Mouse (Mus musculus): ENCODE results near the gene Abcb6.

The Abcb6 gene

GRCm38 (mm10) chr1:75180105-75180590 is at the start of gene Abcb6:
Gene Abcb6 (minus strand): TSS chr1:75180392.
- DNase-seq (ENCODE audit: low spot score in 2 of 2), result peak; percentile 86 to 95

- DNase-seq (ENCODE audit: low spot score in 2 of 2), result peak; percentile 33 to 58
Measured at GRCm38 (mm10) chr1:75229158-75229557, 49.0 kb upstream of the Abcb6 start.

DNA sequence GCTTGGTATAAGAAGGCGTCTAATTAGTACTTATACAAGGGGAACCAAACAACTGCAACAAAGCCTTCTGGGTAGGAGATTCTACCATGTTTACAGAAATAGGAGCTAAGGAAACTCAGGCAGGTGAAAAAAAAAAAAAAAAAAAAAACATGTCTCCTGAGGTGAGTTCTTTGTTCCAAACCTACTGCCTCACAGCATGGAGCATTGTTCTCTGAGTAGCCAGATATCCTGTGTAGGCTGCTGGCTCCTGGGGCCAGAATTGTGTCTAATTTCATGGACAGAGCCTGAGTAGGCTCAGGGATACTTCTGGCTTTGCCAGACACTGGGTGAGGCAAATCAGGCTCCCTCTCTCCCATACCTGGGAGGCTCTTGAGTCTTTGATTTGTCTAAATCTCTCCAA is 47.5 kb upstream of the Abcb6 start:
- DNase-seq (ENCODE audit: low spot score in 2 of 2), result no peak

DNA sequence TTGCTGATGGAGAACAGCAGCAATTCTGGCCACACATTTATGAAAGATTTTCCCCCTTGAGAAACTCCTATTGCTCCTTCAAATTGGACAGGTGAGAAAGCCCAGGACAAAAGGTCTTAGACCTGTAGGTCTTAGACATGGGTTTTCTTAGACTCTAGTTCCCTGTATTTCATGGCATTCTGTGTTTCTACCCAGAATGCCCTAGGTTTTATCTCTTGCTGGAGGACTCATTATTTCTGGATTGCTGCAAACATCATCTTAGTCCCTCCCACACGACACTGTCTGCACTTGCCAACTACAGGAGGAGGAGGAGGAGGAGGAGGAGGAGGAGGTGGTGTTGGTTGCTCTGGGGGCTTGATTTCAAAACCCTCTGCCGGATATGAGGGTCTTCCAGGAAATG is 45.9 kb upstream of the Abcb6 start:
- no peak for DNase-seq (ENCODE audit: low spot score in 2 of 2)

DNA sequence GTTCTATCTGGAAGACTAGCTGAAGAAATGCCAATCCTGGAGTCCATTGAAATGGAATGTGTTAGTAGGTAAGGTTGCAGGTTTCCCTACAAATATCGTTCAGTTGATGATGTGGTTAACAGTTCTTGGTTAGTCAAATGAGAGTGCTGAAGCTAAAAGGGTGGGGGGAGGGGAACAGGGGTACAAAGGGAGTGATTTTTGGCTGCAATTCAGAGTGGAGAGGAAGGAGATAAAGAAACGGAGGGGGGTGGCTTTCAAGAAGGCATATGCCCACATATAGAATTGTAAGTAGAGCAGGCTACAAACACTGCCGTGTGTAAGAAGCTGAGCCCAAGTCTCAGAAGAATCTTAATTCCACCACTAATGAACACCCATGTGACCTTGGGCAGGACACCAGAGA is 45.3 kb upstream of the Abcb6 start:
- no peak for DNase-seq (ENCODE audit: low spot score in 2 of 2)

- DNase-seq (ENCODE audit: low spot score in 2 of 2), result peak in 1 of 2 experiments; percentile 27
Measured at GRCm38 (mm10) chr1:75223532-75223931, 43.3 kb upstream of the Abcb6 start.

DNA sequence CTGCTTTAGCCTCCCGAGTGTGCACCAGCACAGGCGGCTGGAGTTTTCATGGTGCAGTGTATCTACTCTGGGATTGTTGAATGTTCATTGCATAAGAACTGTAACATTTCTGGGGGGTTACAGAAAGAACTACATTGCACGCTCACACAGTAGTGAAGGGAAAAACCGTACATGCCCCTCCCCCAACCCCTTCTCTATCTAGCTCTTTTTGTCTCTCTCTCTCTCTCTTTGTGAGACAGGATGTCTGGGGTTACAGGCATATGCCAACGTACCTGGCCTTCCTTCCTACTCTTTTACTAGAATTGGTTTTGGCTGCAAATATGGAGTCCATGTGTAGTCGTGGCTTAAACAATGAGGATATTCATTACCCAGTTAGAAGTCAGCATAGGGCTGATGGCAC is 42.7 kb upstream of the Abcb6 start:
- no peak for DNase-seq (ENCODE audit: low spot score in 2 of 2)

DNA sequence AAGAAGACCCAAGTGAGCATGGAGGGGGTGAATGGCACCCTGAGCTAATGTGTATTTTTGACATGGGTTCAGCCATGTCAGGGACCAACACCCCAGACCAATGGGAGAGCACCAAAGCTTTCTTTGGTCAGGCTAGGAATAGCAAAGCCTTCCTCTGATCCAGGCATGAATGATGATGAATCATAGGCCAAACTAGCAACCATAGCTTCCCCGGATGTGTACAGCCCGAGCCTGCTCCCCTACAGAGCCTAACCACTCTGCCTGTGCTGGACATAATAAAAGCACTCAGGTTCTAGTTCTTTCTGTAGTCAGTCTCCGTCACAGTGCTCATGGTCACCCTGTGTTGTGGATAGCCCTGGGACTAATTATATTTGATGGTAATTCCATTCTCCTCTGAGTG is 41.3 kb upstream of the Abcb6 start:
- DNase-seq (ENCODE audit: low spot score in 2 of 2), result no peak

- peak in 1 of 2 experiments; percentile 61 for DNase-seq (ENCODE audit: low spot score in 2 of 2)
Measured at GRCm38 (mm10) chr1:75219531-75219930, 39.3 kb upstream of the Abcb6 start, which contains the start of gene Tuba4a. Gene Tuba4a (minus strand): TSS chr1:75219865.

- DNase-seq (ENCODE audit: low spot score in 2 of 2), result peak; percentile 98 to 99
Measured at GRCm38 (mm10) chr1:75219078-75219477, 38.9 kb upstream of the Abcb6 start.

DNA sequence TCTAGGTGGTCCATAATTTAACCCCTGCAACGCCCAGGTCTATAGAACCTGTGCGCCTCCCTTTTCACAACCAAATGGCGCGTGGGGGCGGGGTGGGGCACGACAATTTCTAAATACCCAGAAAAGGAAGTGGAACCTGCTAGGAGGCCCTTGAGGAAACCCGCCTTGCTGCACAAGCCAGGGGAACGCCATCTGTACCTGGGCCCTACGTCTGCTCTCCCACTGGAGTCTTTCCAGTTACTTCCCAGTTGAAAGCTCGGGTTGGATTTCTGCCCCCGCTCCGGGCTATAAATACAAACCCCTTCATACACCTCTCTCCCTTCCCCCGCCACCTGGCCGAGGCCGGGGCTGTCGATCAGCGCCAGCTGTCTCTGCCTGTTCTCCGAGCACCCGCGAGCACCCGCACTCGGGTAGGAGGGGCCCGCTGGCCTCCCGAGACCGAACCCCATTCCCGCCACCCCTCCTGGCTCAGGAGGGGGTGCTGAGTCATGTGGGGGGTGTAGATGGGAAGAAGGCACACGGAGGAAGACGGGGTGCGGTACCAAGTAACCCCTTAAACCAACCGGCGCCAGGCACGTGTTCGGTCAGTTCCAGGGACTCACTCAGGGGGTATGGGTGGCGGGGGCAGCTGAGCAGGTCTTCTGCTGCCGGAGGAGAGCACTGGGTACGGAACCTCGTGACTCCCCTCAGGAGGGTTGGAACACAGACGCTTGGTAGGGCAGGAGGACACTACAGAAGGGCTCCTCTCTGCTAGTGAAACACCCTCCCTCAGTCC is 38.2 kb upstream of the Abcb6 start:
- peak; percentile 76 to 85 for DNase-seq (ENCODE audit: low spot score in 2 of 2)

DNA sequence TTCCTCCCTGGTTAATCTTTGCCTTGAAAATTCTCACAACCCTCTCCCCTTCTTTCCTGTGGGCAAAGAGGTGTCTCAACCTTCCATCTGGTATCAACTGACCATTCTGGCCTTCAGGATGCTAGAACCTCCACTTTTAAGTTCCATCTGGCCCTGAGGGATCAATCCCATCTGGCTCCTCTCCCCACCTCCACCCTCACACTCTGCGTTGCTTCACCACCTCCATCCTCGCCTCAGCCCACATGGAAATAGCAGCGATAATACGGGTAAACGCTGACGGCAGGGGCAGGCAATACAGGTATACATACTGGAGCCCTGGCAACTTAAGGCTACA is 37.7 kb upstream of the Abcb6 start:
- DNase-seq (ENCODE audit: low spot score in 2 of 2), result no peak

- peak; percentile 52 to 70 for DNase-seq (ENCODE audit: low spot score in 2 of 2)
Measured at GRCm38 (mm10) chr1:75216797-75217585, 36.8 kb upstream of the Abcb6 start.

GRCm38 (mm10) chr1:75215785-75216184 is 35.6 kb upstream of the Abcb6 start:
- no peak for DNase-seq (ENCODE audit: low spot score in 2 of 2)

DNA sequence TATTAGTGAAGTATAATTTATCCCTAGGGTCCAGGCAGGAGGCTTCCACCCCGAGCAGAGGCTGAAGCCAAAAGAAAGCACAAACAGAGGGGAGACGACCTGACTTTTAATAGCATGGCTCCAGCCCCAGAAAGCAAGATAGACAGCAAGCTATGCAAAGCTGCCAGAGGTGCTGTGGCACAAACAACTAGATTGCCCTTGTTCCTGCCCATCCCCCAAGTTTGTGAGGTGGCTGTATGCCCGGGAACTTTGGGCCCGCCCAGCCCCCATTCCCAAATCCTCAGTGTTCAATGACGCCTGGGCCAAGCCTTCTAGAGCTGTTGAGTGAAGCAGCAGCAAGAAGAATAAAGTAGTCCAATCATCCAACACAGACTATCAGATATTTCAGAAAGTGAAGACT is 34.7 kb upstream of the Abcb6 start:
- DNase-seq (ENCODE audit: low spot score in 2 of 2), result no peak

DNA sequence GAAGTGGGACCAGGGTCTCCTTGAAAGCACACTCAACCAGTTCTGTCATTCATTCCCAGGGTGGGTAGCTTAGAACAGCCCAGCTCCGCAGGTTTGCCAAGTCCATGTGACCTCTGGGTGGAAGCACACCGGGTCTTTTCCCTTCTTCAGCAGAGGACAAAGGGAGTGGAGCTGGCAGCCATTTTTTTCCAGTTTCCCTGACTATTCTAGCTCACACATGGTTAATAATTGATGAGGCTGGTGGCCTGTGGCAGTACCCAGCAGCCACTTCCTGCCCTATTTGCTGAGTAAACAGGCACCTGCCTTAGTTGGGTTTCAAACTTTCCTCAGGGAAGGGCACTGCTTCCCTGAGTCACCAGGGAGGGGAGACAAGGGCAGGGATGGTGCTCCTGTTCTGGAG is 34.2 kb upstream of the Abcb6 start:
- DNase-seq (ENCODE audit: low spot score in 2 of 2), result no peak

DNA sequence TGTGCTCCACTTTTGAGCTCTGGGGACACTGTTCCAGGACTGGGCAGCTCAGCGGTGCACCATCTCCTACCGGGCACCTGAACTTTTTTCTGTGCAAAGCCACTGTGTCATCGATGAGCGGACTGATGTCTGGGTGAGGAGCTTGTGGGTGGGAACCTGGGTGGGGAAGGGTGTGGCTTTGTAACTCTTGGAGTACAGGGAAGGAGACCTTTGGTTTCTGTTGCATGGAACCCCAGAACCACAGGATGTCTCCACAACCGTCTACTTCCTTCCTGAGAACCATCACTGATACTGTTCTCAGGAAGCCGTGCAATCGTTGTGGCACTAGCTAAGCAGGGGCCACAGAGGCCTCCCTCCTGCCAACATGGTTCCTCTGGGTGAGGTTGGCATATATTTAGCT is 32.9 kb upstream of the Abcb6 start:
- peak in 1 of 2 experiments; percentile 45 for DNase-seq (ENCODE audit: low spot score in 2 of 2)

DNA sequence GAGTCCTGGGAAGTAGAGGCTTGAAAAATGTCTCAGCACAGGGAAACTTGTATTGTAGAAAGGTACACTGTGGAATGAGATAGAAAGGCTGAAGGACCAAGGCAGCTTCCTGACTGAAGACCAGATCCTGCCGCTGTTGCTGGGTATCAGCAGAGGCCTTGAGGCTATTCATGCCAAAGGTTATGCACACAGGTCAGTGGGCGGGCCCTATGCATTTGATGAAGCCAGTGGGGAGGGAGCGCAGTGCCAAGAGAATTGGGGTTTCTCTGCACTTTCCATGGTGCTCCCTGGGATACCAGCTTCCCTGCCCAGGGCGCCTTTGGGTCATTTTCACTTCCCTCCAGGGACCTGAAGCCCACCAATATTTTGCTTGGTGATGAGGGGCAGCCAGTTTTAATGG is 32.4 kb upstream of the Abcb6 start:
- DNase-seq (ENCODE audit: low spot score in 2 of 2), result peak in 1 of 2 experiments; percentile 31

- no peak for DNase-seq (ENCODE audit: low spot score in 2 of 2)
Measured at GRCm38 (mm10) chr1:75211141-75211708, 31.0 kb upstream of the Abcb6 start.

- peak; percentile 96 to 98 for DNase-seq (ENCODE audit: low spot score in 2 of 2)
Measured at GRCm38 (mm10) chr1:75210136-75211087, 30.2 kb upstream of the Abcb6 start, which contains the start of the genes Glb1l and Stk16. Gene Glb1l (minus strand): TSS chr1:75210813. Gene Stk16 (plus strand): TSS chr1:75210838.

DNA sequence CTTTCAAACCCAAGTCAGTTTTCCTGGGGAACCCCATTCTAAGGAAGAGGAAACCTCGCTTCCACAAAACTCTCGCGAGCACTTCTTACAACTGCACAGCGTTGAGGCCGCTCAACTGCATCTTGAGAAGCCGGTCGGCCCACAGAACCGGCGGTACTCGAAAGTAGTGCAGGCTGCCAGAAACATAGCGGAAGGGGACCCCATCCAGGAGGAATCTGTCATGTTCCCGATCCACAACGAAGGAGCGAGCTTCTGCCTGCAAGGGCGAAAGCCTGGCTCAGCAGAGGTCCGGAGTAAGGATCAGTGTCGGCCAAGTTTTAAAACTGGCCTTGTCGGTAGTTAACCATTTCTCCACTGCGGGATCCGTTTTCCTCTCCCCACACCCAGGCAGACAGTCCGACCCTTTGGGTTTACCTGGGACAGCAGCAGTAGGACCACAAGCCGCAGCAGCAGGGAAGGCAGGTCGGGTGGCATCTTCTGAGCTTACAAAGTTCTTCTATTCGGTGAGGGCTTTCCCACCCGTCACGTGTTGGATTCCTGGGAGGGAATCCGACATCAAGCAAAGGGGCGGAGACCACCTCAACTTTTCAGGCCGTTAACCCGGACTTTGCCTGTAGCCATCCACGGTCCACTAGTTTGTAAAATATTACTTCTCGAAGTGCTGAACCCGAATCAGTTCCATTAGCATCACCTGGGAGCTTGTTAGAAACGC is 28.9 kb upstream of the Abcb6 start:
- DNase-seq (ENCODE audit: low spot score in 2 of 2), result peak; percentile 61 to 70

Measured in spleen, postnatal 10 days (tissue).